Mouse (Mus musculus) testis, adult 2 months (tissue): ENCODE results near the gene Abhd6.

ENCODE experiments used
- CTCF ChIP-seq: fragments of 200-500 bp; IDR thresholded peaks from 2 replicates; pipeline ENCODE4 v1.5.1; 2012; ENCODE audit warnings: low read depth, mild to moderate bottlenecking, inconsistent platforms, low read length, moderate library complexity; ENCODE audit not compliant: control insufficient read depth, insufficient read depth, insufficient replicate concordance
- POLR2A ChIP-seq: fragments of 200-500 bp; IDR thresholded peaks from 2 replicates; pipeline ENCODE4 v1.6.1; 2012; ENCODE audit warnings: low read depth, mild to moderate bottlenecking, inconsistent platforms, low read length, moderate library complexity; ENCODE audit not compliant: control insufficient read depth

DNA sequence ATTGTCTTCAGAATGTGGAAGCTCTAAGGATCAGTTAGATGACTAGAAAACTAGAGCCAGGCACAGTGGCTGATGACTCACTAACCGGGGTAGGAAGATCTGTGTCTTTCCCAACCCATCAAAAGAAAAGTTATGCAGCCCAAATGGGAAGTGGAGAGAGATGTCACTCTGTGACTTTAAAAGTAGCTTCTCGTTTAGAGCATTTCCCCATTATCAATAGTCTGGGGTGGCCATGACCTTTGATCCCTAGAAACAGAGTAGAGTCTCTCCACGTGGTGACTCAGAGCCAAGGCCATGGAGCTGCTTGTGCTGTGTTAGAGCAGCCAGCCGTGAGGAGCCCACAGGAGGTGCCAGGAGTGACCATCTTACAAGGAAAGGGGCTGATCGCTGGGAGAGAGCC lies 90.7 kb downstream of the Abhd6 start:
- TF ChIP-seq CTCF (no peak), POLR2A (no peak)
